Mouse (Mus musculus): ENCODE data around the gene Usp5. TPM values are rescaled to one million over a fixed set of nuclear protein-coding genes. Genes with fewer than 3 reads are reported as not detected.
A peak's percentile ranks its signal among the peaks of the same experiment; 100 is the strongest.

Gene Usp5
- total RNA-seq, 1 experiment = 150 TPM

DNA sequence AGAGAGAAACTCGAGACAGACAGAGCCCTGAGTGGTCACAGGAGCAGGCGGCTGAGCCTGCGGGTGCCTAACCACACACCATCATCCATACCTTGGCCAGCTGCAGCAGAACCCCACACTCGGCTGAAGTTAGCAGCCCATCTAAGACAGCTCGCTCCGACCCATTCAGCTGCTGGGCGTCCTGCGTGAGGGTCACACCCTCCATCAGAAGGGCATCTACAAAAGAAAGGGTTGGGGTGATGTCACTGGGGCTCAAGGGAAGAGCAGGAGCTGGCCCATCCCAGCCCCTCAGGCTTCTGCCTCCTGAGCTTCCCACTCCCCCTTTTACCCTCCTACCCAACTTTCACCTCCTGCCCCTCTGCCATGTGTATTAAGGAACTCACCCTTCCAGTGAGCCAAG is 21.3 kb upstream of the Usp5 start:
- DNase-seq (ENCODE audit: low read depth, low spot score) = peak; percentile 61
- no peaks in the 10 kb centered on the region for H3K36me3 ChIP-seq (ENCODE audit: control insufficient read depth, insufficient read depth, low read length, poor library complexity, severe bottlenecking)
- H3K27ac ChIP-seq (ENCODE audit: insufficient read depth, low read depth, low read length, poor library complexity, severe bottlenecking) = no peak overlapping the region
- H3K9ac ChIP-seq (ENCODE audit: insufficient read depth, low read depth, low read length, poor library complexity, severe bottlenecking) = no peak overlapping the region
- H3K9me3 ChIP-seq (ENCODE audit: control insufficient read depth, insufficient read depth, low read depth, low read length) = no peaks in the 10 kb centered on the region
- TF ChIP-seq MAFK (IDR thresholded peaks at IDR 0.05; ENCODE audit: insufficient read depth, low read depth, low read length) (no peak), HCFC1 (IDR thresholded peaks at IDR 0.05; ENCODE audit: borderline replicate concordance, insufficient read depth, low read length) (no peak), ZC3H11A (IDR thresholded peaks at IDR 0.05; ENCODE audit: borderline replicate concordance, low read depth, low read length) (no peak), ZNF384 (IDR thresholded peaks at IDR 0.05; ENCODE audit: low read depth, low read length) (no peak), CHD2 (IDR thresholded peaks at IDR 0.05; ENCODE audit: low read depth, low read length) (no peak)
- H3K4me3 ChIP-seq (ENCODE audit: insufficient read depth in 1 of 2, low read depth in 1 of 2, low read length in 2 of 2, poor library complexity in 1 of 2, severe bottlenecking in 1 of 2) = 0 out of 4 replicates have a peak overlapping the region, but pooled peaks of 1 of the 2 experiments have one; percentile 0
- H3K4me1 ChIP-seq (ENCODE audit: control insufficient read depth in 2 of 2, insufficient read depth in 2 of 2, low read length in 2 of 2, poor library complexity in 1 of 2) = peaks cover 0 to 19% of the 10 kb centered on the region in 2 experiments; a peak in 2 of 4 replicates
- in situ Hi-C loops (cut with MboI; ENCODE audit: low sequenced_read_pairs in 2 of 2, unreplicated experiment in 2 of 2) = no loop called here

DNA sequence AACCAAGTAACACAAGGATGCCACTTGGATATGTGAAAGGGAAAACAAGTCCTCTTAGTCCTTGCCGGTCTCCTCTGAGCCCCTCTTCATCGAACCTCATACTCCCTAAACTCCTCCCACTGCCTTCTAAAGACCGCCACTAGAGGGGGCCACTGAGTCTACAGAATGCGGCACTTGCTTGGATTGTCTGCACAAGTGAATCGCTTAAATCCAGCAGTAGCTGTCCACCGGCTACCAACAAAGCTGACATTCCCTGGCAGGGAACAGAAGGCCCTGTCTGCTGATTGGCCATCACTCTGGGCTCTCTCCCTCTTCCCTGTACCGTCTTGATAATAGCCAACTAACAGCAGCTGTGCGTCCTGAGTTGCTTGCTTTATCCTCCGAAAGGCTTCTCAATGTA is 18.0 kb upstream of the Usp5 start:
- in situ Hi-C loops (cut with MboI; ENCODE audit: low sequenced_read_pairs in 2 of 2, unreplicated experiment in 2 of 2) = no loop called here
- TF ChIP-seq HCFC1 (IDR thresholded peaks at IDR 0.05; ENCODE audit: borderline replicate concordance, insufficient read depth, low read length) (peak; percentile 58; the same call in 1 of the 2 replicates), ZC3H11A (IDR thresholded peaks at IDR 0.05; ENCODE audit: borderline replicate concordance, low read depth, low read length) (peak; percentile 40; the same call in 1 of the 2 replicates), CHD2 (IDR thresholded peaks at IDR 0.05; ENCODE audit: low read depth, low read length) (no peak)
- Histone ChIP-seq H3K4me3 (ENCODE audit: insufficient read depth in 1 of 2, low read depth in 1 of 2, low read length in 2 of 2, poor library complexity in 1 of 2, severe bottlenecking in 1 of 2) (no peak overlapping the region), H3K36me3 (ENCODE audit: control insufficient read depth, insufficient read depth, low read length, poor library complexity, severe bottlenecking) (no peaks in the 10 kb centered on the region), H3K4me1 (ENCODE audit: control insufficient read depth in 2 of 2, insufficient read depth in 2 of 2, low read length in 2 of 2, poor library complexity in 1 of 2) (peaks cover 0 to 14% of the 10 kb centered on the region in 2 experiments; a peak in 2 of 4 replicates), H3K27ac (ENCODE audit: insufficient read depth, low read depth, low read length, poor library complexity, severe bottlenecking) (no peak overlapping the region), H3K9ac (ENCODE audit: insufficient read depth, low read depth, low read length, poor library complexity, severe bottlenecking) (no peak overlapping the region), H3K9me3 (ENCODE audit: control insufficient read depth, insufficient read depth, low read depth, low read length) (no peaks in the 10 kb centered on the region)
- peak; percentile 99 for DNase-seq (ENCODE audit: low read depth, low spot score)

DNA sequence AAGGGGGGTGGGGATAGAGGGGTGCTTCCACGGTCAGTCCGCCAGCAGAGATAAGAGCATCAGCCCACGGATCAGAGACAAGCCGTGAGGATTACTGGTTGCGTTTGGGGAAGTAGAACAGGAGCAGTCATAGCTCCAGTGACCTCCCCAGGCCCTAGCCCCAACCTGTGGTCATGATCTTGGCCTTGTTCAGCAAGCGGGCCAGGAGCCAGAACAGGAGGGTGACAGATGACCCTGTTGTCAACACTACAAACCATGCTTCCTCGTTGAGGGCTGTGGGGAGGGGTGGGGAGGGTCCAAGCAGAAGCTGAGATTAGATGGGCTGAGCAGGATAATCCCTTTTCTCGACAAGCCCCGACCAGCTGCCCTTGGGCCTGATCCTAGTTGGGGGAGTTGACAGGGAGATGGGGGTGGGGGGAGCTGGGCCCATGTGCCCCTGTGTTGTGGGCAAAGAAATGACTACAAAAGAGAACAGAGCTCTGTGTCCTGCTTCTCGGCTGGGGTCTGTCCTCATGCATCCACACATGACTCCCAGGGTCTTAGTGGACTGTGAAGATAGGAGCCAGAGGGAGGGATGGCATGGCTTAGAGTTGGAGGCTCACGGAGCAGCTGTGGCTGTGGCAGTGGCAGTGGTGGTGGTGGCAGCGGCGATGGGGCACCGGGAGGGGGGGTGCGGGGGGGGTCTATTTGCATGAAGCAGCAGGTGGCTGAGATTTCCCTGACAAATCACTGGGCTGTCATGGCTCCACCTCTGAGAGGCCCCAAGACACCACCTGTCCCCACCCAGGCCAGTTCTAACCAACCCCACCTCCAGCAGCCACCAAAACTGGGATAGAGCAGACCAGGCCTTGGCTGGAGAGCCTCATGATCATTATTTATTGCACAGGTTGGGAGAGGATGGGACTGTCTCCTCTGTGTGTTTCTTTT is 11.2 kb upstream of the Usp5 start, which contains the start of gene Gnb3:
Gnb3 (minus strand) TSS at position 35 of the 927 bp plus-strand sequence.
- Histone ChIP-seq H3K4me1 (ENCODE audit: control insufficient read depth in 2 of 2, insufficient read depth in 2 of 2, low read length in 2 of 2, poor library complexity in 1 of 2) (peaks cover 0 to 8% of the 10 kb centered on the region in 2 experiments; a peak in 1 of 4 replicates), H3K36me3 (ENCODE audit: control insufficient read depth, insufficient read depth, low read length, poor library complexity, severe bottlenecking) (no peaks in the 10 kb centered on the region), H3K27ac (ENCODE audit: insufficient read depth, low read depth, low read length, poor library complexity, severe bottlenecking) (no peak within 1 kb of the TSS), H3K9ac (ENCODE audit: insufficient read depth, low read depth, low read length, poor library complexity, severe bottlenecking) (no peak within 1 kb of the TSS), H3K4me3 (ENCODE audit: insufficient read depth in 1 of 2, low read depth in 1 of 2, low read length in 2 of 2, poor library complexity in 1 of 2, severe bottlenecking in 1 of 2) (no peak within 1 kb of the TSS), H3K9me3 (ENCODE audit: control insufficient read depth, insufficient read depth, low read depth, low read length) (no peaks in the 10 kb centered on the region)
- TF ChIP-seq MAFK (IDR thresholded peaks at IDR 0.05; ENCODE audit: insufficient read depth, low read depth, low read length) (no peak), HCFC1 (IDR thresholded peaks at IDR 0.05; ENCODE audit: borderline replicate concordance, insufficient read depth, low read length) (no peak), ZC3H11A (IDR thresholded peaks at IDR 0.05; ENCODE audit: borderline replicate concordance, low read depth, low read length) (no peak), ZNF384 (IDR thresholded peaks at IDR 0.05; ENCODE audit: low read depth, low read length) (no peak), CHD2 (IDR thresholded peaks at IDR 0.05; ENCODE audit: low read depth, low read length) (no peak)
- DNase-seq (ENCODE audit: low read depth, low spot score) = no peak
- in situ Hi-C loops (cut with MboI; ENCODE audit: low sequenced_read_pairs in 2 of 2, unreplicated experiment in 2 of 2) = no loop called here

DNA sequence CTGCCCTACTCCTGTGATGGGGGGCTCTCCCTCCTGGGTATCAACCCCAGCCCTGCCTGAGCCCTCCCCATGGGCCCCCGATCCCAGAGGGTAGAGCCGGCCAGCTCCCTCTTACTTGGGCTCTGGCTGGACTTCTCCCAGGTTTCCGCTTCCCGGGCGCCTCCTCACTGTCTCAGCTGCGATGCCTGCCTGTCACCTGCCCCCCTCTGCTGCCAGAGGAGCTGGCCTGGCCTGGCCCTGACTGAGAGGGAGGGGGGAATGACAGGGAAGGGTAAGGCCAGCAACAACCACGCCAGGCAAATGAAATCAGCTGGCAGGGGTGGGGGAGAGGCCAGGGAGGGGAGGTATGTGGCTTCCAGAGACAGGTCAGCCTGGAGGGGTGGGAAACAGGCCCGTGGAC is 10.5 kb upstream of the Usp5 start:
- H3K9ac ChIP-seq (ENCODE audit: insufficient read depth, low read depth, low read length, poor library complexity, severe bottlenecking) = no peak overlapping the region
- TF ChIP-seq ZNF384 (IDR thresholded peaks at IDR 0.05; ENCODE audit: low read depth, low read length) (no peak), HCFC1 (IDR thresholded peaks at IDR 0.05; ENCODE audit: borderline replicate concordance, insufficient read depth, low read length) (no peak), CHD2 (IDR thresholded peaks at IDR 0.05; ENCODE audit: low read depth, low read length) (no peak), ZC3H11A (IDR thresholded peaks at IDR 0.05; ENCODE audit: borderline replicate concordance, low read depth, low read length) (no peak)
- no peaks in the 10 kb centered on the region for H3K36me3 ChIP-seq (ENCODE audit: control insufficient read depth, insufficient read depth, low read length, poor library complexity, severe bottlenecking)
- in situ Hi-C loops (cut with MboI; ENCODE audit: low sequenced_read_pairs in 2 of 2, unreplicated experiment in 2 of 2) = no loop called here
- H3K4me1 ChIP-seq (ENCODE audit: control insufficient read depth in 2 of 2, insufficient read depth in 2 of 2, low read length in 2 of 2, poor library complexity in 1 of 2) = peaks cover 0 to 11% of the 10 kb centered on the region in 2 experiments; a peak in 1 of 4 replicates
- DNase-seq (ENCODE audit: low read depth, low spot score) = no peak
- no peak overlapping the region for H3K27ac ChIP-seq (ENCODE audit: insufficient read depth, low read depth, low read length, poor library complexity, severe bottlenecking)
- no peaks in the 10 kb centered on the region for H3K9me3 ChIP-seq (ENCODE audit: control insufficient read depth, insufficient read depth, low read depth, low read length)
- no peak overlapping the region for H3K4me3 ChIP-seq (ENCODE audit: insufficient read depth in 1 of 2, low read depth in 1 of 2, low read length in 2 of 2, poor library complexity in 1 of 2, severe bottlenecking in 1 of 2)
